ENCODE assay signal across 14 mouse cellular contexts in genomic region chr11:114016108-114016888, GRCm38 (mm10). TPM values are rescaled to one million over a fixed set of nuclear protein-coding genes. Genes with fewer than 3 reads are reported as not detected.
DNase-seq lines count a peak whose midpoint lies in the region; ATAC-seq and TF ChIP-seq lines count a peak whose summit lies in the region.
"Had no signal": no experiment of that assay in that cellular context is flagged by ENCODE, and none has a peak within 500 bp of the region (broad histone marks: within the 10 kb centered on the region; RNA-seq: fewer than 3 reads in every experiment).

No protein-coding gene starts in this region.

- H3K36me3 ChIP-seq in forebrain, embryonic 12.5 days (replicated peaks): no peaks in the 10 kb centered on the region
- H3K36me3 ChIP-seq in forebrain, embryonic 14.5 days (ENCODE audit: control insufficient read depth, insufficient read depth, low read length): no peaks in the 10 kb centered on the region
- H3K36me3 ChIP-seq in embryonic facial prominence, embryonic 15.5 days: no peaks in the 10 kb centered on the region
- H3K36me3 ChIP-seq in midbrain, embryonic 11.5 days (ENCODE audit: control insufficient read depth, insufficient read depth, low read length): no peaks in the 10 kb centered on the region
- H3K36me3 ChIP-seq: G1E; liver, embryonic 13.5 days had no signal

- WGBS in forebrain, embryonic 12.5 days: 32% methylated on average over 15 of the region's 15 CpGs
- WGBS in forebrain, embryonic 14.5 days: 31% methylated on average over 15 of the region's 15 CpGs
- WGBS in embryonic facial prominence, embryonic 15.5 days: 13% methylated on average over 15 of the region's 15 CpGs
- WGBS in midbrain, embryonic 11.5 days: 22% methylated on average over 15 of the region's 15 CpGs

- H3K9me3 ChIP-seq in forebrain, embryonic 12.5 days: no peaks in the 10 kb centered on the region
- no peaks in the 10 kb centered on the region for H3K9me3 ChIP-seq in forebrain, embryonic 14.5 days (replicated peaks; ENCODE audit: control insufficient read depth, low read length)
- no peaks in the 10 kb centered on the region for H3K9me3 ChIP-seq in embryonic facial prominence, embryonic 15.5 days (replicated peaks)
- no peaks in the 10 kb centered on the region for H3K9me3 ChIP-seq in midbrain, embryonic 11.5 days (ENCODE audit: control insufficient read depth, low read length)
- H3K9me3 ChIP-seq: liver, embryonic 13.5 days had no signal

- ATAC-seq in forebrain, embryonic 12.5 days (ENCODE audit: low FRiP score): no peak; the same call in 1 of the 2 replicates
- no peak; the same call in 1 of the 2 replicates for ATAC-seq in forebrain, embryonic 14.5 days
- no peak for ATAC-seq in embryonic facial prominence, embryonic 15.5 days (ENCODE audit: insufficient number of reproducible peaks, low FRiP score, low TSS enrichment, low read depth)
- ATAC-seq in midbrain, embryonic 11.5 days (ENCODE audit: low FRiP score): no peak
- ATAC-seq: activated CD4-positive, CD25-positive, alpha-beta regulatory T cell, adult 4 months had no signal

- peak overlapping the region; percentile 42; the same call in 1 of the 2 replicates for H3K27ac ChIP-seq in forebrain, embryonic 12.5 days
- no peak overlapping the region for H3K27ac ChIP-seq in forebrain, embryonic 14.5 days (ENCODE audit: low read depth, low read length)
- no peak overlapping the region for H3K27ac ChIP-seq in embryonic facial prominence, embryonic 15.5 days (replicated peaks)
- H3K27ac ChIP-seq in midbrain, embryonic 11.5 days (ENCODE audit: low read depth, low read length): peak overlapping the region; percentile 63
- H3K27ac ChIP-seq: left cerebral cortex, adult 2 months; liver, embryonic 13.5 days had no signal

- H3K27me3 ChIP-seq in forebrain, embryonic 12.5 days: peaks cover 62% of the 10 kb centered on the region
- H3K27me3 ChIP-seq in forebrain, embryonic 14.5 days (replicated peaks; ENCODE audit: control insufficient read depth, insufficient read depth, low read length): peaks cover 3% of the 10 kb centered on the region; the same call in 1 of the 2 replicates
- H3K27me3 ChIP-seq in embryonic facial prominence, embryonic 15.5 days: peaks cover 24% of the 10 kb centered on the region
- H3K27me3 ChIP-seq in midbrain, embryonic 11.5 days (ENCODE audit: control insufficient read depth, insufficient read depth, low read length): peaks cover 2% of the 10 kb centered on the region
- H3K27me3 ChIP-seq: liver, embryonic 13.5 days had no signal

- TF ChIP-seq CTCF in brain, embryonic 14.5 days (IDR thresholded peaks at IDR 0.05; ENCODE audit: borderline replicate concordance, extremely low read depth, insufficient read depth, insufficient read length): no peak

- TF ChIP-seq POLR2A in brain, embryonic 14.5 days (IDR thresholded peaks at IDR 0.05; ENCODE audit: borderline replicate concordance, extremely low read depth, insufficient read depth, insufficient read length, poor library complexity, severe bottlenecking): no peak

- H3K9ac ChIP-seq in forebrain, embryonic 12.5 days: no peak overlapping the region
- H3K9ac ChIP-seq in forebrain, embryonic 14.5 days (ENCODE audit: low read length): no peak overlapping the region
- H3K9ac ChIP-seq in embryonic facial prominence, embryonic 15.5 days: no peak overlapping the region
- H3K9ac ChIP-seq in midbrain, embryonic 11.5 days (ENCODE audit: low read length): peak overlapping the region; percentile 36; the same call in 1 of the 2 replicates
- H3K9ac ChIP-seq: liver, embryonic 13.5 days had no signal

- H3K4me1 ChIP-seq in forebrain, embryonic 12.5 days: peaks cover 60% of the 10 kb centered on the region
- peaks cover 16% of the 10 kb centered on the region for H3K4me1 ChIP-seq in forebrain, embryonic 14.5 days (ENCODE audit: control insufficient read depth, insufficient read depth, low read length)
- peaks cover 40% of the 10 kb centered on the region for H3K4me1 ChIP-seq in embryonic facial prominence, embryonic 15.5 days
- H3K4me1 ChIP-seq in midbrain, embryonic 11.5 days (ENCODE audit: control insufficient read depth, insufficient read depth, low read length): peaks cover 42% of the 10 kb centered on the region
- H3K4me1 ChIP-seq: liver, embryonic 13.5 days had no signal

- H3K4me3 ChIP-seq in forebrain, embryonic 12.5 days (replicated peaks): no peak overlapping the region
- H3K4me3 ChIP-seq in forebrain, embryonic 14.5 days (ENCODE audit: low read depth, low read length): no peak overlapping the region
- no peak overlapping the region for H3K4me3 ChIP-seq in embryonic facial prominence, embryonic 15.5 days (replicated peaks)
- no peak overlapping the region for H3K4me3 ChIP-seq in midbrain, embryonic 11.5 days (ENCODE audit: low read depth, low read length)
- H3K4me3 ChIP-seq: left cerebral cortex, adult 2 months; liver, embryonic 13.5 days had no signal

- H3K4me2 ChIP-seq in forebrain, embryonic 12.5 days: peak overlapping the region; percentile 27; the same call in 1 of the 2 replicates
- H3K4me2 ChIP-seq in forebrain, embryonic 14.5 days (ENCODE audit: low read length): no peak overlapping the region
- peak overlapping the region; percentile 10; the same call in 1 of the 2 replicates for H3K4me2 ChIP-seq in embryonic facial prominence, embryonic 15.5 days (replicated peaks)
- H3K4me2 ChIP-seq in midbrain, embryonic 11.5 days: 0 out of 2 replicates have a peak overlapping the region, but pooled peaks have one; percentile 20
- H3K4me2 ChIP-seq: liver, embryonic 13.5 days had no signal

- DNase-seq in forebrain, embryonic 14.5 days (ENCODE audit: low spot score): no peak
- DNase-seq in brain, embryonic 14.5 days (ENCODE audit: low read depth): peak; percentile 70
- DNase-seq in midbrain, embryonic 11.5 days (ENCODE audit: low spot score, missing footprints): peak; percentile 93
- no peak for DNase-seq in spleen, postnatal 36 days (ENCODE audit: low spot score in 2 of 2)
- DNase-seq in testis, postnatal 10 days (ENCODE audit: low spot score): no peak
- DNase-seq in right cerebral cortex, postnatal 14 days: no peak
- DNase-seq: kidney, postnatal 25 days; liver, embryonic 13.5 days; thymus, adult 18-20 months had no signal

RNA-seq across cellular contexts. Expression of gene Sdk2, which starts 50.5 kb away (rescaled TPM):
- 2.2 and 3.0 TPM in 2 replicates for polyA plus RNA-seq in forebrain, embryonic 12.5 days (2016; fragmentation: Nextera tagmentation; extraction: Ambion mirVana)
- 1.1 and 1.6 TPM in 2 replicates for polyA plus RNA-seq in forebrain, embryonic 14.5 days (2014; fragmentation: Nextera tagmentation; extraction: Ambion mirVana)
- polyA plus RNA-seq in brain, embryonic 14.5 days (2012; rRNA removed): 2.1 and 6.7 TPM in 2 replicates
- polyA plus RNA-seq in embryonic facial prominence, embryonic 15.5 days (2015; fragmentation: Nextera tagmentation; extraction: Ambion mirVana): 4.8 and 5.1 TPM in 2 replicates
- polyA plus RNA-seq in midbrain, embryonic 11.5 days (2014; fragmentation: Nextera tagmentation; extraction: Ambion mirVana): 2.6 and 3.0 TPM in 2 replicates
- polyA plus RNA-seq: activated CD4-positive, CD25-positive, alpha-beta regulatory T cell, adult 4 months; G1E had no signal

Comparison
In these comparisons a context has a peak if more than half of its experiments do, and no peak if none do; other contexts are left out.
1. H3K27ac ChIP-seq: peak in forebrain, embryonic 12.5 days (single experiment) and midbrain, embryonic 11.5 days (single experiment); none in forebrain, embryonic 14.5 days (single experiment) and embryonic facial prominence, embryonic 15.5 days (single experiment).
2. DNase-seq: peak in brain, embryonic 14.5 days (single experiment) and midbrain, embryonic 11.5 days (single experiment); none in forebrain, embryonic 14.5 days (single experiment), spleen, postnatal 36 days (0 of 2), testis, postnatal 10 days (single experiment) and right cerebral cortex, postnatal 14 days (single experiment).